Mouse (Mus musculus) kidney, embryonic 16.5 days (tissue): ENCODE data around the gene Mvb12b. TPM values are rescaled to one million over a fixed set of nuclear protein-coding genes. Genes with fewer than 3 reads are reported as not detected.
A peak's percentile ranks its signal among the peaks of the same experiment; 100 is the strongest.
"Not testable (repeated sequence)": the region's sequence is repeated elsewhere in the genome, so short reads cannot be mapped to it uniquely, and the experiment has no call there.

ENCODE experiments used
- ATAC-seq: fragments of 200-750 bp; cut with Nextera tagmentation; 2 replicates; pipeline ENCODE4 v1.8.0; 2017; ENCODE audit warnings: moderate TSS enrichment; ENCODE audit not compliant: low FRiP score, low TSS enrichment
- H3K27ac ChIP-seq: fragments of 300-500 bp; sonication (generic); 2 replicates; pipeline ENCODE4 v1.5.1; 2014; ENCODE audit warnings: low read length
- H3K27me3 ChIP-seq: fragments of 300-500 bp; sonication (generic); 2 replicates; pipeline ENCODE4 v1.6.1; 2014; ENCODE audit warnings: low read length, control low read depth, mixed read lengths; ENCODE audit not compliant: insufficient read depth
- H3K36me3 ChIP-seq: fragments of 300-500 bp; sonication (generic); 2 replicates; pipeline ENCODE4 v1.6.1; 2014; ENCODE audit warnings: low read length, control low read depth, mixed read lengths; ENCODE audit not compliant: insufficient read depth
- H3K4me1 ChIP-seq: fragments of 300-500 bp; sonication (generic); 2 replicates; pipeline ENCODE4 v1.6.1; 2014; ENCODE audit warnings: low read length, control low read depth, mixed read lengths; ENCODE audit not compliant: insufficient read depth
- H3K4me2 ChIP-seq: fragments of 300-500 bp; sonication (generic); replicated peaks from 2 replicates; pipeline ENCODE4 v1.6.1; 2014; ENCODE audit warnings: low read depth, low read length
- H3K4me3 ChIP-seq: fragments of 300-500 bp; sonication (generic); 2 replicates; pipeline ENCODE4 v1.5.1; 2014; ENCODE audit warnings: mild to moderate bottlenecking, low read length
- H3K9ac ChIP-seq: fragments of 300-500 bp; sonication (generic); replicated peaks from 2 replicates; pipeline ENCODE4 v1.6.1; 2014; ENCODE audit warnings: low read length
- H3K9me3 ChIP-seq: fragments of 300-500 bp; sonication (generic); 2 replicates; pipeline ENCODE4 v1.6.1; 2016; ENCODE audit warnings: low read length, control low read depth
- WGBS: fragments of 180-500 bp; shearing (Covaris S2); extraction: QIAGEN DNeasy Blood & Tissue Kit; methylation state at CpG from one replicate; pipeline ENCODE4 v1.1.7; 2014; 5-methylcytosine and 5-hydroxymethylcytosine counted together
- polyA plus RNA-seq: library from polyadenylated mRNA; unstranded; fragments of >200 nt; fragmentation: Nextera tagmentation; extraction: Ambion mirVana; gene quantifications from 2 replicates; pipeline ENCODE4 v1.2.1, GENCODE M21; 2015

Mvb12b gene
- polyA plus RNA-seq, 1 experiment from 2014 or later = 14.2 TPM

- Histone ChIP-seq H3K27me3 (peaks cover 7% of the 10 kb centered on the region), H3K4me3 (no peak overlapping the region), H3K36me3 (no peaks in the 10 kb centered on the region), H3K4me2 (no peak overlapping the region), H3K4me1 (peaks cover 24% of the 10 kb centered on the region), H3K27ac (no peak overlapping the region), H3K9ac (no peak overlapping the region), H3K9me3 (no peaks in the 10 kb centered on the region)
- WGBS = 69% methylated on average over 6 of the region's 6 CpGs
- ATAC-seq = no peak
Observed at GRCm38 (mm10) chr2:33918318-33918717, 30.6 kb upstream of the Mvb12b start.

GRCm38 (mm10) chr2:33916603-33917002, 28.9 kb upstream of the Mvb12b start:
- Histone ChIP-seq H3K27ac (no peak overlapping the region), H3K27me3 (peaks cover 5% of the 10 kb centered on the region; the same call in 1 of the 2 replicates), H3K9me3 (no peaks in the 10 kb centered on the region), H3K4me2 (no peak overlapping the region), H3K4me1 (peaks cover 24% of the 10 kb centered on the region), H3K9ac (no peak overlapping the region), H3K36me3 (no peaks in the 10 kb centered on the region), H3K4me3 (no peak overlapping the region)
- ATAC-seq = no peak
- WGBS = 81% methylated on average over 11 of the region's 11 CpGs

- no peak for ATAC-seq
- no peaks in the 10 kb centered on the region for H3K36me3 ChIP-seq
- no peak overlapping the region for H3K4me2 ChIP-seq
- no peaks in the 10 kb centered on the region for H3K27me3 ChIP-seq
- no peaks in the 10 kb centered on the region for H3K9me3 ChIP-seq
- H3K4me3 ChIP-seq = no peak overlapping the region
- H3K9ac ChIP-seq = no peak overlapping the region
- peaks cover 13% of the 10 kb centered on the region for H3K4me1 ChIP-seq
- 53% methylated on average over 8 of the region's 8 CpGs for WGBS
- H3K27ac ChIP-seq = no peak overlapping the region
Observed at GRCm38 (mm10) chr2:33914998-33915397, 27.3 kb upstream of the Mvb12b start.

- WGBS = 53% methylated on average over 3 of the region's 3 CpGs
- ATAC-seq = no peak
Observed at GRCm38 (mm10) chr2:33914334-33914733, 26.6 kb upstream of the Mvb12b start.

GRCm38 (mm10) chr2:33913598-33913997, 25.9 kb upstream of the Mvb12b start:
- H3K27ac ChIP-seq, H3K27me3 ChIP-seq, H3K4me2 ChIP-seq, H3K36me3 ChIP-seq, H3K4me3 ChIP-seq, H3K9ac ChIP-seq, ATAC-seq, H3K9me3 ChIP-seq, H3K4me1 ChIP-seq: not testable (repeated sequence)
- 74% methylated on average over 1 of the region's 1 CpGs for WGBS

More at GRCm38 (mm10) chr2:33914334-33914733, 26.6 kb upstream of the Mvb12b start:
- Histone ChIP-seq H3K9ac (no peak overlapping the region), H3K27me3 (no peaks in the 10 kb centered on the region), H3K36me3 (no peaks in the 10 kb centered on the region), H3K4me3 (no peak overlapping the region), H3K4me1 (peaks cover 7% of the 10 kb centered on the region), H3K27ac (no peak overlapping the region), H3K4me2 (no peak overlapping the region), H3K9me3 (no peaks in the 10 kb centered on the region)

DNA sequence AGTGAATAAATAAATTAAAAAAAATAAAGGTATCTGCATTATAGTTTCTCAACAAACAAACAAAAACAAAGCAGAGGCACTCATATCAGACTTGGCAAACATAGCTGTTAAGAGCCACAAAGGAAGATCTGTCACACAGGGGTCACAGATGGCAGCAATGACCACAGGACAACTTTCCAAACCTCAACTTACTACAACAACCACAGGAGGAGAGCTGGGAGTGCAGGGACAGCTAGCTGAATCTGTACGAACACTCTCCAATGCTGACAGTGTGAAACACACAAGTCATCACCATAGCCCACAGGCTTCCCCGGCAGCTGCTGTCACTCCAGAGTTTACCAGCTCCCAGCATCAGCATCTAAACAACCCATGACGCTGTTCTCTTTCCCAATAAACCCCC, 25.0 kb upstream of the Mvb12b start:
- no peaks in the 10 kb centered on the region for H3K27me3 ChIP-seq
- no peak overlapping the region for H3K4me3 ChIP-seq
- no peak overlapping the region for H3K4me2 ChIP-seq
- no peaks in the 10 kb centered on the region for H3K36me3 ChIP-seq
- H3K27ac ChIP-seq = no peak overlapping the region
- H3K9ac ChIP-seq = no peak overlapping the region
- 83% methylated on average over 3 of the region's 3 CpGs for WGBS
- peaks cover 9% of the 10 kb centered on the region; the same call in 1 of the 2 replicates for H3K4me1 ChIP-seq
- H3K9me3 ChIP-seq = no peaks in the 10 kb centered on the region
- ATAC-seq = no peak

- Histone ChIP-seq H3K27ac (peak overlapping the region; percentile 80), H3K9me3 (no peaks in the 10 kb centered on the region), H3K4me2 (no peak overlapping the region), H3K27me3 (no peaks in the 10 kb centered on the region), H3K4me1 (peaks cover 10% of the 10 kb centered on the region; the same call in 1 of the 2 replicates), H3K9ac (no peak overlapping the region), H3K36me3 (no peaks in the 10 kb centered on the region), H3K4me3 (no peak overlapping the region)
- ATAC-seq = peak; percentile 85
- WGBS = 34% methylated on average over 8 of the region's 8 CpGs
Observed at GRCm38 (mm10) chr2:33908374-33908773, 20.6 kb upstream of the Mvb12b start.

DNA sequence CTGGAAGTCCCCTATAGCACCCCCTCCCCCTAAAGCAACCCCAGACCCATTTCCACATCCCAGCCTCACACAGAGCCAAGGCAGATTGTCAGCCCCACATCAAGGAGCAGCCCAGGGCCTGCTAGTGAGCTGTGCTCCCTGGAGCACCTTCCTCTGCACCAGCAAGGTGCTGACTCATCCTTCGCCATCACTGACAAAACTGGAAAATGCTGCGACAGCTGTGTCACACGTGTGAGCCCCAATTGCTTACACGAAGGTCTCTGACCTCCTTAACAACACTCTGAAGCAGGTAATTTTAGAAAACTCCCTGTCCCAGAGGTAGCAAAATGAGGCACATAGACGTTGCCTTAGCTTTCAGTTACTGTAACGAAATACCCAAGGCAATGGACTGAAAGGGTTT, 19.4 kb upstream of the Mvb12b start:
- no peaks in the 10 kb centered on the region for H3K36me3 ChIP-seq
- H3K4me2 ChIP-seq = no peak overlapping the region
- H3K9ac ChIP-seq = no peak overlapping the region
- 88% methylated on average over 6 of the region's 6 CpGs for WGBS
- no peak overlapping the region for H3K4me3 ChIP-seq
- H3K27ac ChIP-seq = no peak overlapping the region
- peaks cover 10% of the 10 kb centered on the region; the same call in 1 of the 2 replicates for H3K4me1 ChIP-seq
- no peaks in the 10 kb centered on the region for H3K27me3 ChIP-seq
- no peak for ATAC-seq
- no peaks in the 10 kb centered on the region for H3K9me3 ChIP-seq

DNA sequence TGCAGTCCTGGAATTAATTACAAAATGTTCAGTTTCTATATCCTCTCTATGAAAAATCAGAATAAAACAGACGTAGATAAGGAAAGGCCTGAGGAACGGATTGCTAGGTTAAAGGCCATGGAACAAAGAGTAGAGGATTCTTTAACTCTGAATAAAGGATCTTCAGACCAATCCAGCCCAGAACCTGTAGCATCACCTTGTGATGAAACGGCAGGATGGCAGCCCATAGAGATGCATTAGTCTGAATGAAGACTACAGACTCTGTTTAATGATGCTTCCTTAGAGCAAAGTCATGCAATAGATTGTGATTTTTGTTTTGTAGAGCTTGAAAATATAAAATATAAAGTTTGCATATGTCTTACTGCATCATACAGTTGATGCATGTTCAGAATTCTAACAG, 8.1 kb upstream of the Mvb12b start:
- H3K27ac ChIP-seq = no peak overlapping the region
- no peak overlapping the region for H3K9ac ChIP-seq
- no peaks in the 10 kb centered on the region for H3K4me1 ChIP-seq
- no peak for ATAC-seq
- H3K27me3 ChIP-seq = no peaks in the 10 kb centered on the region
- no peaks in the 10 kb centered on the region for H3K36me3 ChIP-seq
- H3K4me2 ChIP-seq = no peak overlapping the region
- no peaks in the 10 kb centered on the region for H3K9me3 ChIP-seq
- 89% methylated on average over 3 of the region's 3 CpGs for WGBS
- no peak overlapping the region for H3K4me3 ChIP-seq

GRCm38 (mm10) chr2:33893151-33893550, 5.4 kb upstream of the Mvb12b start:
- Histone ChIP-seq H3K27ac (no peak overlapping the region), H3K36me3 (no peaks in the 10 kb centered on the region), H3K4me1 (0 out of 2 replicates have a peak, but pooled peaks cover under 1% of the 10 kb centered on the region), H3K9ac (no peak overlapping the region), H3K4me2 (no peak overlapping the region), H3K9me3 (no peaks in the 10 kb centered on the region), H3K4me3 (no peak overlapping the region), H3K27me3 (no peaks in the 10 kb centered on the region)
- 86% methylated on average over 3 of the region's 3 CpGs for WGBS
- no peak for ATAC-seq
